Mouse (Mus musculus) small intestine, adult 2 months (tissue): ENCODE data around the gene 1810009A15Rik.

Source experiments
- CTCF ChIP-seq: fragments of 200-500 bp; IDR thresholded peaks from 2 replicates; pipeline ENCODE4 v1.5.1; 2012; ENCODE audit warnings: low read depth, mild to moderate bottlenecking, control low read depth, inconsistent platforms, low read length, moderate library complexity, mixed read lengths; ENCODE audit not compliant: insufficient replicate concordance, insufficient read length; ENCODE audit errors: extremely low read depth
- POLR2A ChIP-seq: fragments of 200-500 bp; IDR thresholded peaks from 2 replicates; pipeline ENCODE4 v1.6.1; 2012; ENCODE audit warnings: low read depth, mild to moderate bottlenecking, control low read depth, inconsistent platforms, low read length, moderate library complexity

- TF ChIP-seq CTCF (no peak), POLR2A (no peak)
Measured at GRCm38 (mm10) chr19:8883616-8884015, 5.0 kb upstream of the 1810009A15Rik start, which contains the start of the genes Lbhd1 and Gm49403.
